Mouse (Mus musculus) ES-Bruce4 (cell line): ENCODE measurements around the gene Ankrd2.

ENCODE experiments used
- CTCF ChIP-seq: IDR thresholded peaks from one replicate; pipeline ENCODE4 v1.8.1; 2011; ENCODE audit warnings: low read depth, low read length
- EP300 ChIP-seq: IDR thresholded peaks from 2 replicates; pipeline ENCODE4 v1.6.1; 2011; ENCODE audit warnings: low read depth, low read length; ENCODE audit not compliant: insufficient read depth

- TF ChIP-seq CTCF, result no peak
- TF ChIP-seq EP300, result no peak
Observed at GRCm38 (mm10) chr19:42061443-42061842, 25.6 kb downstream of the Ankrd2 start.
